Mouse (Mus musculus) lung, postnatal 0 days (tissue): ENCODE data around the gene Ifitm3.

Source experiments
- CTCF ChIP-seq: IDR thresholded peaks from 2 replicates; pipeline ENCODE4 v1.5.1; 2016; ENCODE audit warnings: antibody characterized with exemption, mild to moderate bottlenecking
- EP300 ChIP-seq: IDR thresholded peaks from 2 replicates; pipeline ENCODE4 v1.6.1; 2016; ENCODE audit warnings: antibody characterized with exemption, mild to moderate bottlenecking, control low read depth

GRCm38 (mm10) chr7:141042539-141042938 is 32.0 kb upstream of the Ifitm3 start:
- TF ChIP-seq CTCF (no peak), EP300 (no peak)
